Mouse (Mus musculus) liver, adult 2 months (tissue): ENCODE measurements around the gene Gaa.

Experiments used
- CTCF ChIP-seq: fragments of 200-500 bp; IDR thresholded peaks from 2 replicates; pipeline ENCODE4 v1.5.1; 2011; ENCODE audit warnings: low read depth, low read length, control low read depth
- POLR2A ChIP-seq: fragments of 200-500 bp; IDR thresholded peaks from 2 replicates; pipeline ENCODE4 v1.6.1; 2011; ENCODE audit warnings: low read length, control low read depth; ENCODE audit not compliant: insufficient read depth; ENCODE audit errors: extremely low read depth

DNA sequence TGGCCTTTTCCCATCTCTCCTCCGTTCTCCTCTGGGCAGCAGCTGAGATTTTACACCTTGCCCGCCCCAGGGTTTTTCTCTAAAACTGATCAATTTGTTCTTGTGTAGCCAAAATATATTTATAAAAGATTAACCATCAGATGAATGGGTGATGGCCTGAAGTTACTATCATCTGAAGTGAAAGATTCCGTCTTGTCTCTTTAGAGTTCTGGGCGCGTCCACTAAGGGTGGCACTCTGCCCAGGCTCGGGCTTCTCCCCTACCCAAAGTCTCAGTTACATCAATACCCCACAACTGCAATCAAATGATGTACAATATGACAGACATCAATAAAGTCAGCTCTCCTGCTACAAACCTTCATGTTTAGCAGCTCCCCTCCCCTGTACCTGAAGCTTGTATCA lies 42.8 kb upstream of the Gaa start:
- TF ChIP-seq POLR2A (no peak), CTCF (no peak)
